Mouse (Mus musculus) cerebral cortex, adult 2 months (tissue): ENCODE measurements around the gene Sprr1b.

Experiments used
- WGBS: fragments of 180-500 bp; shearing (Covaris S2); methylation state at CpG from one replicate; pipeline ENCODE4 v1.1.7; 2018; 5-methylcytosine and 5-hydroxymethylcytosine counted together

The Sprr1b gene

GRCm38 (mm10) chr3:92438689-92439088 is at the start of gene Sprr1b:
TSS of gene Sprr1b (minus strand) at chr3:92438789.
- WGBS = 95% methylated on average over 3 of the region's 3 CpGs

DNA sequence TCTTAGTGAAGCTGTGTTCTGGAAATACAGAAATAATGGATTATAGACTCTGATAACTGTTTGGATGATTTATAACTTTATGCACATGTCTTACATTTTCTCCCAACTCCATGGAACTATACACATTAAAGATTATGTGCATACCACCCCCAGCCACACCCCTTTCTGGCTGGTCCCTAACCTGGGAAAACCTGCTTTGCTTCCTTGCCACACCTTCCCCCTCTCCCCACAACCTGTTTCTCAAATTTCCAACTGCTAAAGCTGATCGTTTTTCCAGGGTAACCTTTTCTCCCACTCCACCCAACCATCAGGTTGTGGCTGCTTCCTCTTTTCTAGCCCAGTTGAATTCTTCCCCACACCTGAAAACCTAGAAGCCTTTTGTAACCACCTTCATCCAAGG is 47.7 kb upstream of the Sprr1b start:
- 51% methylated on average over 1 of the region's 1 CpGs for WGBS

DNA sequence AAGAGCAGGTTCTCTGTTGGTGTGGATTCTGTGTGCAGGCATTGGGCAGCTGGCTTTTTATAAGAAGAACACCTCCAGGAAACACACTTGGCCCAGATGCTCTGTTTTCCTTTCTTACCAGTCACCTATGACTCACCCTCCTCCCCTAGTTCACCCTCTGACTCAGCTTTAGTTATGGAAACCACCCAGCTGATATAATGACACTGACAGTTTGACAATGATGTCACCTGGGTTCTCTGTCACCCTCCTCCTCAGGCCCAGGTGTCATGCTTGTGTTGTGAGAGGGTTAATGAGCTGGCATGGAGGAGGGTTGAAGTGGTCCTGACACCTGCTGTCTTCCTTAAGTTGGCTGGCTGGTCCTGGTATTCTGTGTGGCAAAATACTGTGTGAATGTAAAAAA is 47.3 kb upstream of the Sprr1b start, which contains the start of gene Sprr1a:
TSS of gene Sprr1a (minus strand) at position 33 of the 400 bp plus-strand sequence.

GRCm38 (mm10) chr3:92470111-92470510 is 31.5 kb upstream of the Sprr1b start:
- 88% methylated on average over 2 of the region's 2 CpGs for WGBS

GRCm38 (mm10) chr3:92466576-92466975 is 28.0 kb upstream of the Sprr1b start:
- 86% methylated on average over 1 of the region's 1 CpGs for WGBS

DNA sequence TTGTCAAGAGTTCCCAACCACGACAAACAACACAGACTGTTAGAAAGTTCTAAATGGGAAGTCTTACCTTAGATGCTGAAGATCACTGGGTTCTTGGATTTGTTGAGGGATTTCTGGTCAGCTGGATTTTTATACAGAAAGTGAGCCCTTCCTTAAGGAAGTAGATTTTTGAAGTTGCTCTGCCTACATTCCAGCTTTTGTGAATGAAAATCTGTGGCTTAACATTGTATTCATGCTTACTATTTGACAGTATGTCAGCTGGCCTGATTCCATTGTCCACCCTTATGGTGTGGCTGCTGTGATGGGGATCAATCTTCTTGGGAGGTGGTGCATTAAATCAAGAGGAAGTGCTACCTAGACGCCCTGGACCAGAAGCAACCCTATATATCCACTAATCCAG is 20.0 kb upstream of the Sprr1b start, which contains the start of gene Sprr3:
TSS of gene Sprr3 (minus strand) at position 101 of the 400 bp plus-strand sequence.
- 70% methylated on average over 2 of the region's 2 CpGs for WGBS

DNA sequence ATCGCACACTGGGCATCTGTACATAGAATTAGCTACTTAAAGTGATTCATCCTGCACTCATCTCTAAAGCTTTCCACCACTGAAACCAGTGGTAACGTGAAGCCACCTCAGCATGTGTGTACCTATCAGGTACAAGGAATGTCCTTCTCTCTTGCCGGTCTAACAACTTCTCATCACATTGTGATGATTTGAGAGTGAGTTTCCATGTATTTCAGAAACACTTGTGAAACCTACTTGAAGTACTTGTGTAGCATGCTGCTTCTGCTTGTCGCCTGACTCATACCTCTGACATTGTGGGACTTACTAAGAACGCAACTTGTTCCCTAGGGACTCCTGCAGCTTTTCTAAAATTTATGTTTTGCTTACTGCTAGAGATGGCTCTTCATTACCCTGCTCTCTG is 16.6 kb upstream of the Sprr1b start:
- WGBS = 90% methylated on average over 5 of the region's 5 CpGs

DNA sequence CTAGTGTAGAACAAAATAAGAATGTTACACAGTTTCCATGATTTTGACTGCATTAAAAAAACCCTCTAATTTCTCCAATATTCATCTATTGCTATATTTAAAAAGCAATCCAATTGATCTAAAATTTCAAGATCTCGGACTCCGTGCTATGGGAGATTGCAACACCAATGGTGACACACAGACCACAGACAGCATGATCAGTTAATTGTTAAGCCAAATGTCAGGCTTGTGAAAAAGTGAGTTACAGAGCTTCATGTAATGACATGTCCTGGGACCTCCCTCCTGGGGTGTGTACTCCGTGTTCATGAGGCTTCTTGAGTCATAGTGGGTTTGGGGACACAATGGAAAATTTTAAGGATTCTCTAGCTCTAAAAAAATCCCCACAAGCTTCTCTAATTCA is 1.6 kb upstream of the Sprr1b start:
- 85% methylated on average over 3 of the region's 3 CpGs for WGBS

DNA sequence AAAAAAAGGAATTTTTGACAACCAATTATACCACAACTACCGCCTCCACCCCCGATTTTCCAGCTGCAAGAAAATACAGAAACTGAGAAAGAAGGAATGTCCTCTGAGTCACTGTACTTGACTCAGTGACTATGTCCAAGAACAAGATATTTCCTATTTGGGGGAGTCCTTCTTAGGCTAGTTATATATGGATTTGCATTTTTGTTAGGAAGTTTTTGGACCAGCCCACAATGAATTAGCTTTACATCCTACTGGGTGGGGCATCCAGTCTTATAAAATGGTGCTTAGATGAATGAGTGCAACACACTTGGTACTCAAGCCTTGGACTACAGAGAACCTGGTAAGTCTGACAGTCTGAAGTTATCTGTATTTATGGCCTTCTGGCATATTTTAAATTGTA is 6.3 kb downstream of the Sprr1b start, which contains the start of gene Sprr2k:
TSS of gene Sprr2k (plus strand) at position 301 of the 400 bp plus-strand sequence.
- WGBS = 77% methylated on average over 2 of the region's 2 CpGs

DNA sequence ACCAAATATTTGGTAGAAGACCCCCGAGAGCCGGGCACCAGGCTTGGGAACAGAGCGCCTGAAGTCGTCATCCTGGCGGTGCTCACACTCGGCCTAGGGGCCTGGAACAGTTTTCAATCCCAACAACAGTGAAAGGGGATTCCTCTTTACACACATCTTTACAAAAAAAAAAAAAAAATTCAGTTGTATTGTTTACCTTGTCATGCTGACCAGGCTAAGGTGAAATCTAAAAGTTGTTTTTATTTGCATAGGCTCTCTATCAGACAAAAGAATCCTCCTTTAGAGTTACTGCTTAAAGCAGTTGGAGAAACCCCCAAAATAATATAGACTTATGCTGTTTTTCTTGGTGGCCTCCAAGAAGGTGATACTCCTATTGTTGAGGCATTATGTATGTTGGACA is 9.3 kb downstream of the Sprr1b start, which contains the start of gene Gm9774:
TSS of gene Gm9774 (minus strand) at position 101 of the 400 bp plus-strand sequence.
- WGBS = 97% methylated on average over 6 of the region's 6 CpGs

GRCm38 (mm10) chr3:92417782-92418181 is 20.8 kb downstream of the Sprr1b start, which contains the start of gene Sprr2j-ps:
TSS of gene Sprr2j-ps (plus strand) at chr3:92418082.
- 91% methylated on average over 2 of the region's 2 CpGs for WGBS

DNA sequence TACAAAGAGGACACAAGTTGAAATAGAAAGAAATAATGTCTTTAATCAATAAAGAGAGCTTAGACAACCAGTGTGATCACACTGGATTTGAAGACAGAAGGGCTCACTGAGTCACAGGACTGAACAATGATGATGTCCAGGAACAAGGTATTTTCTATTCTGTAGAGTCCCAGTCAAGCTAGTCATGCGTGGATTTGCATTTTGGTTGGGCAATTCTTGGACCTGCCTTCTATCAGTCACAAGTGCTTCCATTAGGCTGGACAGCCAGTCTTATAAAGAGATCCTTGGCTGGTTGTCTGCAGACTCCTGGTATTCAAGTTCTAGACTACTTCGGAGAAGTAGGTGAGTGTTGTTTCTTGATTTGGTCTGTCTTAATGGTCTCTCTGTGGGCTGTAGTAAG is 30.9 kb downstream of the Sprr1b start, which contains the start of gene Sprr2i:
TSS of gene Sprr2i (plus strand) at position 301 of the 400 bp plus-strand sequence.
- WGBS = 94% methylated on average over 2 of the region's 2 CpGs

DNA sequence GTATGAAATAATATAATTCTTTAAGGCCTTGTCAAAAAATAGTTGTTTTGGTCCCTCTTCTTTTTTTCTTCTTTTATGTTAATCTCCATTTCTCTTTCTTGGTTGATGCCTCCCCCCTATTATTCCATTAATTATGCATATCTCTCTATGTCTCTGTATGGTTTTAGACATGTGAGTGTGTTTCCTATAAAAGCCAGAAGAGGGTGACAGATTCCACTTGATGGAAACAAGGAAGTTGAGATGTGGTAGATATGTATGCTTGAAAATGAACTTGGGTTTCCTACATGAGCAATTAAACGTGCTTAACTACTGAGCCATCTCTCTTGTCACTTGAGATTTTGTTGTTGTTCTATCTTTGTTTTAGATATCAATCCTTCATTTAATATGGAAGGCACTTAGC is 44.3 kb downstream of the Sprr1b start:
- 20% methylated on average over 1 of the region's 1 CpGs for WGBS
